Mouse (Mus musculus) liver, postnatal 0 days (tissue): ENCODE results near the gene Ccng1.

Experiments
- CTCF ChIP-seq: sonication (generic); IDR thresholded peaks from 2 replicates; pipeline ENCODE4 v1.5.1; 2016; ENCODE audit warnings: antibody characterized with exemption, low read depth
- EP300 ChIP-seq: IDR thresholded peaks from 2 replicates; pipeline ENCODE4 v1.6.1; 2016; ENCODE audit warnings: antibody characterized with exemption, low read depth, mild to moderate bottlenecking

- TF ChIP-seq CTCF (no peak), EP300 (no peak)
Measured at GRCm38 (mm10) chr11:40713858-40714257, 41.3 kb downstream of the Ccng1 start.
